Mouse (Mus musculus) frontal cortex, adult (tissue): Measurements from ENCODE around the gene Olfr124.

Experiments used
- ATAC-seq: cut with Nextera tagmentation; 2 replicates; pipeline ENCODE4 v1.9.2; 2017; ENCODE audit warnings: mild to moderate bottlenecking, moderate library complexity, mixed read lengths; ENCODE audit not compliant: low TSS enrichment

The Olfr124 gene

GRCm38 (mm10) chr17:37799588-37799987 is at the start of gene Olfr124:
Olfr124 (plus strand) TSS chr17:37799888.
- no peak for ATAC-seq

GRCm38 (mm10) chr17:37768307-37768706 is 31.4 kb upstream of the Olfr124 start, which contains the start of gene Olfr122:
Olfr122 (plus strand) TSS chr17:37768607.
- no peak for ATAC-seq

- no peak for ATAC-seq
These were observed 6.5 kb upstream of the Olfr124 start, which contains the start of gene Olfr123 for GRCm38 (mm10) chr17:37793229-37793628. Olfr123 (plus strand) TSS chr17:37793529.

- ATAC-seq: no peak
These were observed 33.0 kb downstream of the Olfr124 start, which contains the start of gene Olfr125 for GRCm38 (mm10) chr17:37832649-37833048. Olfr125 (plus strand) TSS chr17:37832949.

- no peak for ATAC-seq
These were observed 47.5 kb downstream of the Olfr124 start, which contains the start of gene Olfr126 for GRCm38 (mm10) chr17:37847183-37847582. Olfr126 (plus strand) TSS chr17:37847483.
